Mouse (Mus musculus): ENCODE measurements around the gene Lrrc3. TPM values are rescaled to one million over a fixed set of nuclear protein-coding genes. Genes with fewer than 3 reads are reported as not detected.

Lrrc3 gene
- polyA plus RNA-seq, 1 experiment from 2014 or later = 8.2 TPM

Other genes with a start within 250 kb of the Lrrc3 start
- 0.16 TPM in 1 of 2 replicates, not detected in the other for gene Tspear, start 216.0 kb downstream of the Lrrc3 start, polyA plus RNA-seq (2014; fragmentation: Nextera tagmentation; extraction: Ambion mirVana)
- gene Gm19402, start 211.8 kb downstream of the Lrrc3 start, polyA plus RNA-seq (2014; fragmentation: Nextera tagmentation; extraction: Ambion mirVana) = not detected in 2 replicates
- not detected in 2 replicates for gene Gm9508, start 205.3 kb downstream of the Lrrc3 start, polyA plus RNA-seq (2014; fragmentation: Nextera tagmentation; extraction: Ambion mirVana)
- gene Gm10272, start 195.9 kb downstream of the Lrrc3 start, polyA plus RNA-seq (2014; fragmentation: Nextera tagmentation; extraction: Ambion mirVana) = not detected in 2 replicates
- gene Gm10024, start 191.1 kb downstream of the Lrrc3 start, polyA plus RNA-seq (2014; fragmentation: Nextera tagmentation; extraction: Ambion mirVana) = not detected in 2 replicates
- not detected in 2 replicates for gene Gm10142, start 186.7 kb downstream of the Lrrc3 start, polyA plus RNA-seq (2014; fragmentation: Nextera tagmentation; extraction: Ambion mirVana)
- not detected in 2 replicates for gene Krtap12-1, start 181.9 kb downstream of the Lrrc3 start, polyA plus RNA-seq (2014; fragmentation: Nextera tagmentation; extraction: Ambion mirVana)
- not detected in 2 replicates for gene Gm10100, start 176.1 kb downstream of the Lrrc3 start, polyA plus RNA-seq (2014; fragmentation: Nextera tagmentation; extraction: Ambion mirVana)
- gene Gm18596, start 159.9 kb downstream of the Lrrc3 start, polyA plus RNA-seq (2014; fragmentation: Nextera tagmentation; extraction: Ambion mirVana) = not detected in 2 replicates
- gene Gm9736, start 151.2 kb downstream of the Lrrc3 start, polyA plus RNA-seq (2014; fragmentation: Nextera tagmentation; extraction: Ambion mirVana) = not detected in 2 replicates
- gene Gm3233, start 142.9 kb downstream of the Lrrc3 start, polyA plus RNA-seq (2014; fragmentation: Nextera tagmentation; extraction: Ambion mirVana) = not detected in 2 replicates
- gene Gm3238, start 131.2 kb downstream of the Lrrc3 start, polyA plus RNA-seq (2014; fragmentation: Nextera tagmentation; extraction: Ambion mirVana) = not detected in 2 replicates
- gene Gm7138, start 125.6 kb downstream of the Lrrc3 start, polyA plus RNA-seq (2014; fragmentation: Nextera tagmentation; extraction: Ambion mirVana) = not detected in 2 replicates
- gene Gm3250, start 120.0 kb downstream of the Lrrc3 start, polyA plus RNA-seq (2014; fragmentation: Nextera tagmentation; extraction: Ambion mirVana) = not detected in 2 replicates
- gene Gm7137, start 114.3 kb downstream of the Lrrc3 start, polyA plus RNA-seq (2014; fragmentation: Nextera tagmentation; extraction: Ambion mirVana) = not detected in 2 replicates
- not detected in 2 replicates for gene Gm9639, start 107.5 kb downstream of the Lrrc3 start, polyA plus RNA-seq (2014; fragmentation: Nextera tagmentation; extraction: Ambion mirVana)
- not detected in 2 replicates for gene Gm19668, start 103.4 kb downstream of the Lrrc3 start, polyA plus RNA-seq (2014; fragmentation: Nextera tagmentation; extraction: Ambion mirVana)
- gene Gm9507, start 90.7 kb downstream of the Lrrc3 start, polyA plus RNA-seq (2014; fragmentation: Nextera tagmentation; extraction: Ambion mirVana) = not detected in 2 replicates
- not detected in 2 replicates for gene Gm2696, start 87.9 kb downstream of the Lrrc3 start, polyA plus RNA-seq (2014; fragmentation: Nextera tagmentation; extraction: Ambion mirVana)
- gene Krtap10-4, start 75.4 kb downstream of the Lrrc3 start, polyA plus RNA-seq (2014; fragmentation: Nextera tagmentation; extraction: Ambion mirVana) = not detected in 2 replicates
- gene Krtap10-10, start 66.6 kb downstream of the Lrrc3 start, polyA plus RNA-seq (2014; fragmentation: Nextera tagmentation; extraction: Ambion mirVana) = not detected in 2 replicates
- not detected in 2 replicates for gene Gm36176, start 55.7 kb downstream of the Lrrc3 start, polyA plus RNA-seq (2014; fragmentation: Nextera tagmentation; extraction: Ambion mirVana)
- not detected in 2 replicates for gene Gm10318, start 49.7 kb downstream of the Lrrc3 start, polyA plus RNA-seq (2014; fragmentation: Nextera tagmentation; extraction: Ambion mirVana)
- not detected in 2 replicates for gene Gm3285, start 40.6 kb downstream of the Lrrc3 start, polyA plus RNA-seq (2014; fragmentation: Nextera tagmentation; extraction: Ambion mirVana)
- 1.2 TPM in 2 replicates for gene Trpm2, start 68.0 kb upstream of the Lrrc3 start, polyA plus RNA-seq (2014; fragmentation: Nextera tagmentation; extraction: Ambion mirVana)
- gene 1810043G02Rik, start 76.0 kb upstream of the Lrrc3 start, polyA plus RNA-seq (2014; fragmentation: Nextera tagmentation; extraction: Ambion mirVana) = 12.1 and 12.8 TPM in 2 replicates
- 245 and 255 TPM in 2 replicates for gene Pfkl, start 107.5 kb upstream of the Lrrc3 start, polyA plus RNA-seq (2014; fragmentation: Nextera tagmentation; extraction: Ambion mirVana)
- not detected in 2 replicates for gene Dnmt3l, start 139.4 kb upstream of the Lrrc3 start, polyA plus RNA-seq (2014; fragmentation: Nextera tagmentation; extraction: Ambion mirVana)
- gene Aire, start 141.1 kb upstream of the Lrrc3 start, polyA plus RNA-seq (2014; fragmentation: Nextera tagmentation; extraction: Ambion mirVana) = 0.16 and 0.51 TPM in 2 replicates
- gene Icosl, start 166.8 kb upstream of the Lrrc3 start, polyA plus RNA-seq (2014; fragmentation: Nextera tagmentation; extraction: Ambion mirVana) = 3.5 and 4.2 TPM in 2 replicates

Data from liver, embryonic 11.5 days (tissue).